Mouse (Mus musculus) heart, embryonic 14.5 days (tissue): ENCODE results near the gene Cyp4f40. TPM values are rescaled to one million over a fixed set of nuclear protein-coding genes. Genes with fewer than 3 reads are reported as not detected.
"Not testable (repeated sequence)": the region's sequence is repeated elsewhere in the genome, so short reads cannot be mapped to it uniquely, and the experiment has no call there.

ENCODE experiments used
- ATAC-seq: fragments of 200-750 bp; cut with Nextera tagmentation; 2 replicates; pipeline ENCODE4 v1.8.0; 2017; ENCODE audit warnings: low read depth, moderate TSS enrichment; ENCODE audit not compliant: insufficient number of reproducible peaks, insufficient read depth, low FRiP score
- H3K27ac ChIP-seq, 2 experiments: fragments of 200-500 bp in 1 of 2; fragments of 300-500 bp in 1 of 2; sonication (generic) in 1 of 2; replicated peaks in 1 of 2; 2 replicates each; pipeline ENCODE4 v1.5.1; 2012 to 2014; ENCODE audit warnings: low read depth in 2 of 2, low read length in 2 of 2, control low read depth in 1 of 2, mild to moderate bottlenecking in 1 of 2, mixed read lengths in 1 of 2; ENCODE audit not compliant: control insufficient read depth in 1 of 2, insufficient read depth in 1 of 2
- H3K27me3 ChIP-seq: fragments of 300-500 bp; sonication (generic); 2 replicates; pipeline ENCODE4 v1.6.1; 2014; ENCODE audit warnings: mild to moderate bottlenecking, low read length, control low read depth; ENCODE audit not compliant: control insufficient read depth, insufficient read depth
- H3K36me3 ChIP-seq: fragments of 300-500 bp; sonication (generic); 2 replicates; pipeline ENCODE4 v1.6.1; 2014; ENCODE audit warnings: mild to moderate bottlenecking, control low read depth, low read length, mixed read lengths; ENCODE audit not compliant: control insufficient read depth, insufficient read depth
- H3K4me1 ChIP-seq, 2 experiments: fragments of 200-500 bp in 1 of 2; fragments of 300-500 bp in 1 of 2; sonication (generic) in 1 of 2; 2 replicates each; pipeline ENCODE4 v1.6.1; 2012 to 2014; ENCODE audit warnings: low read length in 2 of 2, control low read depth in 1 of 2, mixed read lengths in 1 of 2; ENCODE audit not compliant: control insufficient read depth in 2 of 2, insufficient read depth in 2 of 2
- H3K4me2 ChIP-seq: fragments of 300-500 bp; sonication (generic); 2 replicates; pipeline ENCODE4 v1.6.1; 2014; ENCODE audit warnings: mild to moderate bottlenecking, low read length
- H3K4me3 ChIP-seq, 2 experiments: fragments of 200-500 bp in 1 of 2; fragments of 300-500 bp in 1 of 2; sonication (generic) in 1 of 2; 2 replicates each; pipeline ENCODE4 v1.5.1; 2012 to 2014; ENCODE audit warnings: low read length in 2 of 2, mild to moderate bottlenecking in 2 of 2, control low read depth in 1 of 2, low read depth in 1 of 2, moderate library complexity in 1 of 2; ENCODE audit not compliant: control insufficient read depth in 1 of 2, insufficient read depth in 1 of 2
- H3K9ac ChIP-seq: fragments of 300-500 bp; sonication (generic); 2 replicates; pipeline ENCODE4 v1.6.1; 2014; ENCODE audit warnings: mild to moderate bottlenecking, low read length
- H3K9me3 ChIP-seq: fragments of 300-500 bp; sonication (generic); 2 replicates; pipeline ENCODE4 v1.6.1; 2016; ENCODE audit warnings: low read length, control low read depth; ENCODE audit not compliant: control insufficient read depth
- WGBS: fragments of 180-500 bp; shearing (Covaris S2); extraction: QIAGEN DNeasy Blood & Tissue Kit; methylation state at CpG from one replicate; pipeline ENCODE4 v1.1.7; 2014; 5-methylcytosine and 5-hydroxymethylcytosine counted together
- polyA plus RNA-seq: library from polyadenylated mRNA; unstranded; fragments of >200 nt; fragmentation: Nextera tagmentation; extraction: Ambion mirVana; gene quantifications from 2 replicates; pipeline ENCODE4 v1.2.1, GENCODE M21; 2014

Cyp4f40 gene
- not detected in 2 replicates for polyA plus RNA-seq

- Histone ChIP-seq H3K9ac (no peak within 1 kb of the TSS), H3K27me3 (no peaks in the 10 kb centered on the region), H3K9me3 (no peaks in the 10 kb centered on the region), H3K27ac (no peak within 1 kb of the TSS), H3K4me3 (no peak within 1 kb of the TSS), H3K4me1 (peaks cover 0 to 3% of the 10 kb centered on the region in 2 experiments; a peak in 2 of 4 replicates), H3K36me3 (no peaks in the 10 kb centered on the region), H3K4me2 (no peak within 1 kb of the TSS)
- WGBS, result 27% methylated on average over 2 of the region's 2 CpGs
- ATAC-seq, result no peak
Measured at GRCm38 (mm10) chr17:32658712-32659111, at the start of gene Cyp4f40. Gene Cyp4f40, plus strand, starts transcription at chr17:32658900.

GRCm38 (mm10) chr17:32610231-32610630 lies 48.5 kb upstream of the Cyp4f40 start:
- H3K4me1 ChIP-seq, H3K27me3 ChIP-seq, H3K36me3 ChIP-seq, H3K9ac ChIP-seq, H3K4me2 ChIP-seq, ATAC-seq, H3K4me3 ChIP-seq, H3K27ac ChIP-seq, H3K9me3 ChIP-seq: not testable (repeated sequence)
- 73% methylated on average over 3 of the region's 3 CpGs for WGBS

GRCm38 (mm10) chr17:32610896-32611295 lies 47.8 kb upstream of the Cyp4f40 start:
- no peak overlapping the region for H3K9ac ChIP-seq
- no peaks in the 10 kb centered on the region for H3K27me3 ChIP-seq
- H3K36me3 ChIP-seq, result no peaks in the 10 kb centered on the region
- no peak overlapping the region for H3K4me2 ChIP-seq
- H3K9me3 ChIP-seq, result no peaks in the 10 kb centered on the region
- H3K27ac ChIP-seq, result no peak overlapping the region
- 75% methylated on average over 3 of the region's 3 CpGs for WGBS
- no peak for ATAC-seq
- H3K4me3 ChIP-seq, result no peak overlapping the region
- no peaks in the 10 kb centered on the region for H3K4me1 ChIP-seq

- H3K4me3 ChIP-seq, result no peak overlapping the region
- H3K36me3 ChIP-seq, result no peaks in the 10 kb centered on the region
- H3K9ac ChIP-seq, result no peak overlapping the region
- H3K4me2 ChIP-seq, result no peak overlapping the region
- no peak overlapping the region for H3K27ac ChIP-seq
- 52% methylated on average over 3 of the region's 3 CpGs for WGBS
- no peak for ATAC-seq
- no peaks in the 10 kb centered on the region for H3K4me1 ChIP-seq
- H3K27me3 ChIP-seq, result no peaks in the 10 kb centered on the region
- H3K9me3 ChIP-seq, result no peaks in the 10 kb centered on the region
Measured at GRCm38 (mm10) chr17:32612417-32612816, 46.3 kb upstream of the Cyp4f40 start.

- 62% methylated on average over 1 of the region's 1 CpGs for WGBS
- Histone ChIP-seq H3K9me3 (peaks cover 10% of the 10 kb centered on the region), H3K27ac (no peak overlapping the region), H3K4me2 (no peak overlapping the region), H3K4me1 (no peaks in the 10 kb centered on the region), H3K4me3 (no peak overlapping the region), H3K36me3 (no peaks in the 10 kb centered on the region), H3K27me3 (no peaks in the 10 kb centered on the region), H3K9ac (no peak overlapping the region)
- no peak for ATAC-seq
Measured at GRCm38 (mm10) chr17:32617252-32617651, 41.4 kb upstream of the Cyp4f40 start.

- not testable (repeated sequence) for H3K27ac ChIP-seq, H3K36me3 ChIP-seq, H3K4me3 ChIP-seq, ATAC-seq, H3K9ac ChIP-seq, H3K27me3 ChIP-seq, H3K9me3 ChIP-seq, H3K4me1 ChIP-seq, H3K4me2 ChIP-seq
- WGBS, result 45% methylated on average over 4 of the region's 4 CpGs
Measured at GRCm38 (mm10) chr17:32621018-32621417, 37.7 kb upstream of the Cyp4f40 start, which contains the start of gene Cyp4f37. Gene Cyp4f37, plus strand, starts transcription at chr17:32621309.

- ATAC-seq, H3K4me2 ChIP-seq, H3K4me3 ChIP-seq, H3K4me1 ChIP-seq, H3K9me3 ChIP-seq, H3K36me3 ChIP-seq, H3K9ac ChIP-seq, H3K27me3 ChIP-seq, H3K27ac ChIP-seq: not testable (repeated sequence)
- 80% methylated on average over 6 of the region's 7 CpGs for WGBS
Measured at GRCm38 (mm10) chr17:32629726-32630125, 29.0 kb upstream of the Cyp4f40 start.

GRCm38 (mm10) chr17:32631936-32632335 lies 26.8 kb upstream of the Cyp4f40 start:
- WGBS, result 71% methylated on average over 3 of the region's 3 CpGs

More at GRCm38 (mm10) chr17:32631936-32632335, 26.8 kb upstream of the Cyp4f40 start:
- no peak overlapping the region for H3K4me2 ChIP-seq
- ATAC-seq, result no peak
- H3K4me1 ChIP-seq, result no peaks in the 10 kb centered on the region
- no peaks in the 10 kb centered on the region for H3K9me3 ChIP-seq
- no peaks in the 10 kb centered on the region for H3K27me3 ChIP-seq
- H3K27ac ChIP-seq, result no peak overlapping the region
- no peaks in the 10 kb centered on the region for H3K36me3 ChIP-seq
- H3K4me3 ChIP-seq, result no peak overlapping the region
- H3K9ac ChIP-seq, result no peak overlapping the region
